10 mouse cellular contexts compared by ENCODE assay signal in the genomic region with DNA sequence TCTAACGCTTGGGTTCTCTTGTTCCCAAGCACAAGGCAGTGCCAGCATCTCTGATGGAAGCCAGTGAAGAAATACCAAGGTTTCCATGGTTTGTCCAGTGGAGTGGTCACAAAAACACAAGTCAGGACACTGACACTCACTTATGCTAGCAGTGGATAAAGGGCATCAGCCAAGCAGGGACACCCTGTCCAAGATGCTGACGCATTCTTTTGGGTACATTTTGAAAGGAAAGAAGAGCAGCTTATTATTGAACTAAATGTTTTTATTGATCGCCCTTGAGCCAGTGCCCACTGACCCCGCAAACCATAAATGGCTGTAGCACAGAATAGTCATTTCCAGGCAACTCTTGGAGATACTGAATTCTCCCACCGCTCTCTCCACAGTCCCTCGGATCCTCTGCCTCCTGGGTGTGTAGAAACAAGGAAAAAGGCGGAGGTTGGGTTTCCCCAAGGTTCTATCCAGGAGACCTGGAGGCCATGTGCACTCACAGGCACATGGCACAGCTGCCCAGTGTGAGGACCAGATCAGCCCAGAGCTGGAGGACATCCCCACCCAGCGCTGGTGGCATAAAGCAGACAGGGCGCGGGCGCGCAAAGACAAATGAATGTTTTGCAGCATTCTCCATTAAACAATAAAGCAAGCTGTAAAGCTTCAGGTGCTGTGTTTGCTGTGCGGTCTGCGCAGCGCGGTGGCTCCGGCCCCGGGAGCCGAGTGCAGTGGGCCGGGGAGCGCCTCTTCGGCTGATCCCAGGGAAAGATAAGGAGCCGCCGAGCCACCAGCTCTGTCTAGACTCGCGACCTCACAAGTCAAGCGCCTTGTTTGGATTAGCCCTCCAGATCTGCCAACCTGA. TPM values are rescaled to one million over a fixed set of nuclear protein-coding genes. Genes with fewer than 3 reads are reported as not detected.
A peak's percentile ranks its signal among the peaks of the same experiment; 100 is the strongest.
DNase-seq lines count a peak whose midpoint lies in the region; ATAC-seq lines count a peak whose summit lies in the region.
"Had no signal": no experiment of that assay in that cellular context is flagged by ENCODE, and none has a peak within 500 bp of the region (broad histone marks: within the 10 kb centered on the region; RNA-seq: fewer than 3 reads in every experiment).

No protein-coding gene starts in this region.

- ATAC-seq in midbrain, embryonic 12.5 days (ENCODE audit: low FRiP score, low read depth) = peak; percentile 50
- no peak for ATAC-seq in monocyte, adult 5-6 weeks (replicated peaks; ENCODE audit: insufficient number of reproducible peaks, low FRiP score, low TSS enrichment, poor library complexity, severe bottlenecking)
- ATAC-seq: activated CD4-positive, CD25-positive, alpha-beta regulatory T cell, adult 4 months had no signal

- 1% methylated on average over 27 of the region's 27 CpGs for WGBS in hindbrain, embryonic 10.5 days
- 2% methylated on average over 27 of the region's 27 CpGs for WGBS in midbrain, embryonic 12.5 days

- DNase-seq in ES-CJ7 (ENCODE audit: low read depth, low spot score) (peak; percentile 32), ZHBTc4 (ENCODE audit: low read depth, low spot score) (peak; percentile 46)
- peak; percentile 64 for DNase-seq in hindbrain, embryonic 10.5 days (ENCODE audit: low spot score)
- DNase-seq in left cerebral cortex, adult 9 months (ENCODE audit: low spot score in 2 of 2) = no peak
- DNase-seq in ovary, adult 18-20 months (ENCODE audit: low spot score) = no peak
- DNase-seq: cerebellum, postnatal 25 days had no signal

- H3K36me3 ChIP-seq in hindbrain, embryonic 10.5 days = no peaks in the 10 kb centered on the region
- no peaks in the 10 kb centered on the region for H3K36me3 ChIP-seq in midbrain, embryonic 12.5 days

- peak overlapping the region; percentile 21 for H3K4me2 ChIP-seq in midbrain, embryonic 12.5 days (replicated peaks)

- H3K27me3 ChIP-seq in hindbrain, embryonic 10.5 days (ENCODE audit: insufficient read depth, poor library complexity, severe bottlenecking) = peaks cover 92% of the 10 kb centered on the region
- peaks cover 67% of the 10 kb centered on the region for H3K27me3 ChIP-seq in midbrain, embryonic 12.5 days

- H3K9ac ChIP-seq in midbrain, embryonic 12.5 days (replicated peaks) = no peak overlapping the region

- peaks cover 17% of the 10 kb centered on the region for H3K4me1 ChIP-seq in hindbrain, embryonic 10.5 days (replicated peaks)
- peaks cover 8% of the 10 kb centered on the region; the same call in 1 of the 2 replicates for H3K4me1 ChIP-seq in midbrain, embryonic 12.5 days

- peak overlapping the region; percentile 31 for H3K4me3 ChIP-seq in hindbrain, embryonic 10.5 days
- H3K4me3 ChIP-seq in midbrain, embryonic 12.5 days = peak overlapping the region; percentile 12; the same call in 1 of the 2 replicates

- peak overlapping the region; percentile 13; the same call in 1 of the 2 replicates for H3K27ac ChIP-seq in hindbrain, embryonic 10.5 days
- H3K27ac ChIP-seq in midbrain, embryonic 12.5 days (replicated peaks) = no peak overlapping the region

- no peaks in the 10 kb centered on the region for H3K9me3 ChIP-seq in hindbrain, embryonic 10.5 days
- no peaks in the 10 kb centered on the region for H3K9me3 ChIP-seq in midbrain, embryonic 12.5 days

RNA-seq across cellular contexts. Expression of a gene that starts 16.0 kb away (rescaled TPM):
- 34.9 and 63.4 TPM in 2 replicates for polyA plus RNA-seq in hindbrain, embryonic 10.5 days (2016; fragmentation: Nextera tagmentation; extraction: Ambion mirVana)
- polyA plus RNA-seq in midbrain, embryonic 12.5 days (2016; fragmentation: Nextera tagmentation; extraction: Ambion mirVana) = 20.9 and 38.9 TPM in 2 replicates
- not detected in 3 replicates for total RNA-seq in monocyte, adult 5-6 weeks (2017)
- total RNA-seq: hematopoietic stem cell, adult 5-6 weeks had no signal
- polyA plus RNA-seq: activated CD4-positive, CD25-positive, alpha-beta regulatory T cell, adult 4 months had no signal

Comparison
In these comparisons a context has a peak if more than half of its experiments do, and no peak if none do; other contexts are left out.
1. DNase-seq: peak in ES-CJ7 (single experiment), ZHBTc4 (single experiment) and hindbrain, embryonic 10.5 days (single experiment); none in left cerebral cortex, adult 9 months (0 of 2) and ovary, adult 18-20 months (single experiment).